Mouse (Mus musculus) cerebellum, adult 9-11 months (tissue): ENCODE results near the gene Syk.

Source experiments
- DNase-seq: peaks from one replicate; pipeline ENCODE4 v3.0.0; 2022

Gene Syk

GRCm38 (mm10) chr13:52569194-52569769, 13.7 kb upstream of the Syk start:
- no peak for DNase-seq

GRCm38 (mm10) chr13:52570276-52570675, 12.7 kb upstream of the Syk start:
- DNase-seq, result no peak

DNA sequence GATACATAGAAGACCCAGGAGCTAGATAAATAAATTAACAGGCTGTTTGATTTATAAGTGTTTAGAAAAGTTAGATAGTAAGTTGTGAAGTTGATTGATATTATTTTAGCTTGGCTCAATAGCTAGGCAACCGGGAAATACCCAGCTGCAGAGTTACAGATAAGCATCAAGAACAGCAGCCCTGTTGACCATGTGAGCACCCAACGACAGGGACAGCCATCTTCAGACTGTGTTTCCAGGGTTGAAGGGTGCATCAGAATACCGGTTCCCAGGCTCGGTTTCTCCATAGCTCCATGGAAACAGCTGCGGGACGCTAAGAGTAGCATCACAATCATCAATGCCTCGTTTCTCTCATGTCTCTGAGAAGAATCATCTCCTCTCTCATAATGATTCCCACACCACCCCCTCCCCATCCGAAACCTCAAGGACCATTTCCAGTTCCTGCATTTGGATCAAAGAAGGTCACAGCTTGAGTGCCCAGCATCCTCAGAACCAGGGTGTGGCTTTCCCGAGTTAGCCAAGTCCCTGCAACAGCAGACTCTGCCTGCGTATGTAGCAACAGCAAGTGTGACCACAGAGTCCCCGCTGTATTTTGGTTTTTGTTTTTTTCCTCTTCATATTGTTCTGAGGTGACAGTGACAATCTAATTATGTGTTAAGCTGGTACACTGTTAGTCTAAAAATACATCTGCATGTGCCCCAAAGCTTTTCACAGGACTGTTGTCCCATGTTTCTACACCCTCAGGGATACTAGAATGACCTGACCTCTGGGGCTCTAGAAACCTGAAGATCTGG, 11.2 kb upstream of the Syk start:
- DNase-seq, result no peak

DNA sequence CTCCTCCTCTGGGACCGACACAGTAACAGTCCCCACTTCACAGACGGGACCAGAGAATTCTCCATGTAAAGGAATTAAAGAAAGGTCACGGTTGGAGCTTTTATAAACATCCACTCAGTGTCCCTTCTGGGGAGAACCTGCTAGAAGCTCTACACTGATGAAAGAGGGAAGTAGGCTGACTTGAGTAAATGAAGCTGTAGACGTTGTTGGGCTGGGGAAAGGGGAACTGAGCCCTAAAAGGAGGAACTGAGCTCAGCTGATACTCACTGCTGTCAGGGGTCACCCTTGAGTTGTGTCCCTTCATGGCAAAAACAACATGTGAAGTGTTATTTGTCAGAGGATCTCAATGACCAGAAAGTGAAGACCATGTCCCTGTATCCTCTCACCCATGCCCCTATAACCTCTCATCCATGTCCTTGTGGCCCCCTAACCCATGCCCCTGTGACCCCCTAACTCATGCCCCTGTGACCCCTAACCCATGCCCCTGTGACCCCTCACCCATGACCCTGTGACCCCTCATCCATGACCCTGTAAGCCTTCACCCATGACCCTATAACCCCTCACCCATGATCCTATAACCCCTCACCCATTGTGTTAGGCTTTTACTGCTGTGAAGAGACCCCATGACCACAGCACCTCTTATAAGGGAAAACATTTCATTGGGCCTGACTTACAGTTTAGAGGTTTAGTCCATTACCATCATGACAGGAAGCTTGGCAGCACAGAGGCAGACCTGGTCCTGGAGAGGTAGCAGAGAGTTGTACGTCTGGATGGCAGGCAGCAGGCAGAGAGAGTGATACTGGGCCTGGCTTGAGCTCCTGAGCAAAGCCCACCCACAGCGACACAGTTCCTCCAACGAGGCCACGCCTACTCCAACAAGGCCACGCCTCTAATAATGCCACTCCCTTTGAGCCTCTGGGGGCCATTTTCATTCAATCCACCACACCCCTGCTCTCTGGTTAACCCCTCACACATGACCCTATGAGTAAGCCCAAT, 10.2 kb upstream of the Syk start:
- DNase-seq, result no peak

DNA sequence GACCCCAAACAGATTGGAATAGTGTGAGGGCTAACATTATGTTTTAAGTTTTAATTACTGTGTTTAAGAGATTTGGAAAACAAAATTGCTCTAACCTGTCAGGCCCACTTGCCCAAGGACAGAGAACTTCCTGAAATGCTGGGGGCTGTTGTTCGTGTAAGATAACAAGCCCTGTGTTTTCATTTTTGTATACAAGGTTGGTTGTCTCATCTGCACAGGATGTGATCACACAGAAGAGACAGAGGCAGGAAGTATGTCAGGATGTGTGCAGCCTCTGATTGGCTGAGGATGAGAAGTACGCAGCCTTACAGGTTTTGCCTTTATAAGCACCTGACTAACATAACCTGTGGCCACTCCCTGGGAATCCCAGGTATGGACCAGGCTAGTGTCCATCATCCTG, 8.7 kb upstream of the Syk start:
- no peak for DNase-seq

DNA sequence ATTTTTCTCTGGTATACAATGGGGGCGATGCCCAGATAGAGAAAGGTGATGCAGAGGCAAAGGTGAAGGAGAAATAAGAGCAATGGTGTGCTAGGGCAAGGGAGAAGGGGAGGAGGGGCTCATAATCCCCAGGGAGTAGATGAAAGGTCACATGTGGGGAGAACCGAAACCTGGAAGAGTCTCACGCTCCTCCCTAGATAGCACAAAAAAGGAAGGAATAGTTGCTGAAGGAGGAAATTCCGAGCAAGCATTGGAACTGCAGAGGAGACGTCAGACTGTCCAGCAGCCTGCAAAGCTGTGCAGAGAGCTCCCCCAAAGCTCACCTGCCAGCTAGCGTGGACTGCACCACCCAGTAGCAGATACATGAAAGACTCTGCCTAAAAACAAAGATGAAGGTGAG, 7.5 kb upstream of the Syk start:
- no peak for DNase-seq

DNA sequence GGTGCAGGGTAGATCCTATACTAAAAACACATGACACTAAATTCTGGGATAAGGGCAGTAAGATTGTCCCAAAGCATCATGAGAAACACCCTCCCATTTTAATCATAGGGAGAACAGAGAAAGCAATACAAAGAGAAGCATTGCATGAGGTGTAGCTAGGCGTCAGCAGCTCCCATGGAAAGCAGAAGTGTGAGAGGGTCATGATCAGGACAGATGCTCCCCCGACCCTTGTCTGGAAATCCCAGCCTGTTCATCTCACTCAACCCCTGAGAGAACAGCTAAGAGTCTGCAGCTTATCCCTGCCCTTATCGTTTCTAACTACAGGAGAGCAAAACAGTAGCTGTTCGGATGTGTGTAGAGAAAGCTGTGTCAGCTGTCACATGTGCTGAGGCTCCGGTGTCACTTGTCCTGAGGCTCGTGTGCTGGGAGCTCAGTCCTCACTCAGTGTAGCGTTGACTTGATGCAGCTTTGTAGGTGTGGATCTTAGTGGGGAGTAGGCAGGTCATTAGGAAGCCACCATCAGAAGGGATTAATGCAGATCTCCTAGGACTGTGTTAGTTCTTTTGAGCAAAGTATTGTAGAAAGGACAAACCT, 6.9 kb upstream of the Syk start:
- no peak for DNase-seq

GRCm38 (mm10) chr13:52576841-52577240, 6.1 kb upstream of the Syk start:
- no peak for DNase-seq

GRCm38 (mm10) chr13:52577326-52577920, 5.5 kb upstream of the Syk start:
- DNase-seq, result no peak

- no peak for DNase-seq
Measured at GRCm38 (mm10) chr13:52577939-52578338, 5.0 kb upstream of the Syk start.

DNA sequence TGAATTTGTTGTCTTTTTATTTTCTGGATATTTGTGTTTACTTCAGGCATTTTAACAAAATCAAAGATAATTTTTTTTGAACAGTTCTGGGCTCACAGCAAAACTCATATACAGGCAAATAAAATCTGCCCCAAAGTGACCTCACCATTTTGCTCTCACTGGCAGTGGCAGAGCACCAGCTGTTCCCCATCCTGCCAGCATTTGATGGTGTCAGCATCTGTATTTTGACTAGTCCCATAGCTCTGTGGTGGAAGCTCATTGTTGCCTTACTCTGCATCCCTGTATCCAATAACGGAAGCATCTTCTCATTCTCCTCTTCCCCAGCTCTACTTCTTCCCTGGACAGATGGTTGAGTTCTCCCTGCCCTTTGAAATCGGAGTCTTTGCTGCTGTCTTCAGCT, 4.2 kb upstream of the Syk start:
- DNase-seq, result no peak

- no peak for DNase-seq
Measured at GRCm38 (mm10) chr13:52582506-52582877, 481 bp upstream of the Syk start.

- DNase-seq, result no peak
Measured at GRCm38 (mm10) chr13:52583943-52584562, 1.1 kb downstream of the Syk start.

- DNase-seq, result no peak
Measured at GRCm38 (mm10) chr13:52584654-52585455, 1.9 kb downstream of the Syk start.

- DNase-seq, result no peak
Measured at GRCm38 (mm10) chr13:52587761-52588160, 4.8 kb downstream of the Syk start.

GRCm38 (mm10) chr13:52589043-52589442, 6.1 kb downstream of the Syk start:
- DNase-seq, result no peak

GRCm38 (mm10) chr13:52591831-52592230, 8.9 kb downstream of the Syk start:
- DNase-seq, result no peak

DNA sequence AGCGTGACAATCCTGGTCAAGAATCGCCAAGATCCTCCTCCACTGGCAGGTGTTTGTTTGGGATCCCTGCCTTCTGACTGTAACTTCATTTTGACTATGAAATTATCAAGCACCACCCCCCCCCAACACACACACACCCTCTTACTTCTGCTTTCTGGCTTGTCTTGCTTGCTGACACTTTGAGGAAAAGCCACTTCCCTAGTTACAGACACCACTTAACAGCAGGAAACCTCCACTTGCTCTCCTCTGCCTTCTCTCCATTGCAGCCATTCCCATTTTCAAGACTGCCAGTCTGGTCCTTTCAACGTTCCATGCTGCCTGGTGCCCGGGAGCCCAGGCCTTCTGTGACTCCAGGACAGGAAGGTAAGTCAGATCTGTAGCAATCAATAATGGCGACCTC, 13.7 kb downstream of the Syk start:
- DNase-seq, result no peak

- DNase-seq, result no peak
Measured at GRCm38 (mm10) chr13:52597092-52597678, 14.2 kb downstream of the Syk start.

DNA sequence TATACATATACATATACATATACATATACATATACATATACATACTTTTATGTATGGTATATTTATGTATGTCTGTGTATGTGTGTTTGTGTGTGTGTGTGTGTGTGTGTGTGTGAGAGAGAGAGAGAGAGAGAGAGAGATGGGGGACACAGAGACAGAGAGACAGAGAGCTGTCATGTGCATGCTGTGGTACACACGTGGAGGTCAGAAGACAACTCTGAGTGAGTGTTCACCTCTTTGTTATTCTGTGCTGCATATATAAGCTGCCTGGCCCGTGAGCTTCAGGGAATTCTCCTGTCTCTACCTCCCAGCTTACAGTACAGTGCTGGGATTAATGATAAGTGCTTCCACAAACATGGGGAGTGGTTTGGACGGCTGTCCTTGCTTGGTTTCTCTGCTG, 15.3 kb downstream of the Syk start:
- DNase-seq, result no peak

DNA sequence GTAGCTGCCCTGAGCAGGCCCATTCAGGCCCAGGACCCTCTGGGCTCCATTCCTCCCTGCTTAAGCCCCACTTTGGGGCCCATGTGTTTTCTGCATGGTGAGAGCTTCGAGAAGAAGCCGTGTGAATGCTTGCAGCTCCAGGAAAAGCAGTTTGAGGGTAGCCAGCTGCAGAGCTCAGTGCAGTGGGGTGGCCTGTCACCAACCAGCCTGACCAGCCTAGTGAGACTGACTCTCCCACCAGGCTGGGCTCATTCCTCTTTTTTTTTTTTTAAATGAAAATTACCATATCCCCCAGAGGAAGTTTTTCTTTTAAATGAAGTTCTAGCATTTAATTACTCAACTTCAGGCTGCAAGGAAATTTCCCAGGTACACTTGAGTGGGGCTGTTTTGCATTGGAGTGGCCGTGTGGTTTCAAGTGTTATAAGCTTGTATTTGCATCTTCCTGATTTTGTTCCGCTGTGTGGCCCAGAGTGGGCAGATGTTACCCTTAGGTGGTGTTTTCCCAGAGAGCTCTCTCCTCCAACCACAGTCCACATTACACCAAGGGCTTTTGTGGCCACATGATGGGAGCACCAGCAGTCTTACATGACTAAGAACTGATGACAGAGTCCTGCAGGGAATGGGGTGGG, 17.2 kb downstream of the Syk start:
- DNase-seq, result no peak
